Mouse (Mus musculus) testis, adult 2 months (tissue): Measurements from ENCODE around the gene Golt1a. TPM values are rescaled to one million over a fixed set of nuclear protein-coding genes. Genes with fewer than 3 reads are reported as not detected.

ENCODE experiments used
- H3K27ac ChIP-seq: fragments of 200-500 bp; 2 replicates; pipeline ENCODE4 v1.5.1; 2012; ENCODE audit warnings: low read depth, low read length; ENCODE audit not compliant: control insufficient read depth, insufficient read depth
- H3K27me3 ChIP-seq: fragments of 200-500 bp; 2 replicates; pipeline ENCODE4 v1.6.1; 2012; ENCODE audit warnings: mild to moderate bottlenecking, low read length, moderate library complexity; ENCODE audit not compliant: control insufficient read depth, insufficient read depth
- H3K36me3 ChIP-seq: fragments of 200-500 bp; 2 replicates; pipeline ENCODE4 v1.6.1; 2012; ENCODE audit warnings: mild to moderate bottlenecking, low read length; ENCODE audit not compliant: control insufficient read depth, insufficient read depth
- H3K4me1 ChIP-seq: fragments of 200-500 bp; 2 replicates; pipeline ENCODE4 v1.6.1; 2012; ENCODE audit warnings: low read length; ENCODE audit not compliant: control insufficient read depth, insufficient read depth
- H3K4me3 ChIP-seq: fragments of 200-500 bp; 2 replicates; pipeline ENCODE4 v1.5.1; 2012; ENCODE audit warnings: low read depth, mild to moderate bottlenecking, low read length, moderate library complexity, mixed read lengths; ENCODE audit not compliant: control insufficient read depth
- CTCF ChIP-seq: fragments of 200-500 bp; IDR thresholded peaks from 2 replicates; pipeline ENCODE4 v1.5.1; 2012; ENCODE audit warnings: low read depth, mild to moderate bottlenecking, inconsistent platforms, low read length, moderate library complexity; ENCODE audit not compliant: control insufficient read depth, insufficient read depth, insufficient replicate concordance
- POLR2A ChIP-seq: fragments of 200-500 bp; IDR thresholded peaks from 2 replicates; pipeline ENCODE4 v1.6.1; 2012; ENCODE audit warnings: low read depth, mild to moderate bottlenecking, inconsistent platforms, low read length, moderate library complexity; ENCODE audit not compliant: control insufficient read depth
- polyA plus RNA-seq: library from polyadenylated mRNA; depleted of rRNA; stranded (reverse); fragments of >200 nt; gene quantifications from 2 replicates; pipeline ENCODE4 v1.2.3, GENCODE M21; 2012; rRNA removed

Gene Golt1a
- polyA plus RNA-seq, 1 experiment = not detected

DNA sequence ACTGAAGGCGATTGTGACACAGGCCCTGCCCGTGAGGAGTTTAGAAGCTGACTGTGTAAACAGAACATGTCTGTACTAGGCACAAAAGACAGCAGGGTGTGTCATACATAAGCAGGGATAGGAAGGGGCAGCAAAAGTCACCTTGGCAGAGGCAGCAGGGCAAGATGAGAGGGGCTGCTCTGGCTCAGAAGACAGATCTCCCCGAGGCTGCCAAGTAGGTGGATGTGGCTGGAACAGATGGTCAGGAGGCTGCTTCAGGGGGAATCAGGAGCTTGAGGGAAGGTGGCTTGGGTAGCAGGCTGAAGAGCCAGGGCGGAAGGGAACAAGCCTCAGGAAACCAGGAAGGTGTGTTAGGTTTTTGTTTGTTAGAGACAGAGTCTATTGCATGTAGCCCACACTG is 60.8 kb downstream of the Golt1a start:
- Histone ChIP-seq H3K27ac (no peak overlapping the region), H3K36me3 (no peaks in the 10 kb centered on the region), H3K4me1 (peaks cover 8% of the 10 kb centered on the region), H3K27me3 (no peaks in the 10 kb centered on the region), H3K4me3 (no peak overlapping the region)
- TF ChIP-seq CTCF = no peak
- no peak for TF ChIP-seq POLR2A

DNA sequence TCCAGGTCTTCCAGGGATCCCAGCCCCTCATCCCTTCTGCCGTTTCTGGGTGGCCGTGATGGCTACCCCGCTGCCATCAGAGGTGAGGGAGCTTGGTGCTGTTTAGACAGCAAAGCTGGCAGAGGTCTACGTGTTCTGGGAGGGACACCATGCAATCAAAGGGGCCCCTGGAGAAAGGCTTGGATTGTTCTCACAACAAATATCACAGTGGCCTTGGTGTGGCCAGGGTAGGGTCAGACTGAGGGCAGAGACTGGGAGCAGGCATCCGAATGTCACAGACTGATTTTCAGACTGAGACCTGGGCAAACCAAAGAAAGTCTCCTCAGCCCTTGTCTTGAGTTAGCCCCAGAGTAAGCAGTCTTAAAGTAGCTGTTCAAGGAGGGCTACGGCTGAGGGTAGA is 61.8 kb downstream of the Golt1a start:
- no peak overlapping the region for H3K4me3 ChIP-seq
- no peak overlapping the region for H3K27ac ChIP-seq
- no peak for TF ChIP-seq POLR2A
- TF ChIP-seq CTCF = no peak
- H3K4me1 ChIP-seq = peaks cover 9% of the 10 kb centered on the region
- no peaks in the 10 kb centered on the region for H3K36me3 ChIP-seq
- H3K27me3 ChIP-seq = no peaks in the 10 kb centered on the region

DNA sequence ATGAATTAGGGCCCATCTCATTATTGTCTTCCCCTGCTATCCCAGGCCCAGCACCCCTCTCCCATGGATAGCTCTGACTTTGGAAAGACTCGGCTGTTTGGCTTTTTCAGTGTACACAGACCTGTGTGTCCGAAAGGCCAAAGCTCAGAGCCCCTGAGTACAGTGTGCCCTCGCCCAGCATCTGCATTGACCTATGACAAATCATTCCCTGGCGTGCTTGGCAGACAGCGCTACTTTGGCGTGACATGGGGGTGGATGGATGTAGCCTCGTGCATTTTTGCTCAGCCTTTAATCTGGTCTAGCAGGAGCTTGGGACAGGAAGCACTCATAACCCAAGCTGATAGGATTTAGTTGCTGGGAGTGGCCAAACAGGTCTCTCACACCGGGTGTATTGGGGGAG is 62.5 kb downstream of the Golt1a start:
- TF ChIP-seq POLR2A (no peak), CTCF (no peak)
- Histone ChIP-seq H3K4me1 (peaks cover 9% of the 10 kb centered on the region), H3K36me3 (no peaks in the 10 kb centered on the region), H3K4me3 (no peak overlapping the region), H3K27me3 (no peaks in the 10 kb centered on the region), H3K27ac (no peak overlapping the region)

Other genes starting within 250 kb of the Golt1a start
- 11.1 and 11.8 TPM in 2 replicates for gene Ppp1r15b, start 178.7 kb upstream of the Golt1a start, polyA plus RNA-seq
- gene Plekha6, start 145.6 kb upstream of the Golt1a start, polyA plus RNA-seq = 97.1 and 110 TPM in 2 replicates
- gene Kiss1, start 12.1 kb downstream of the Golt1a start, polyA plus RNA-seq = 0.44 TPM in 1 of 2 replicates, not detected in the other
- gene Ren1, start 40.7 kb downstream of the Golt1a start, polyA plus RNA-seq = 0.90 and 2.6 TPM in 2 replicates
- gene Etnk2, start 53.8 kb downstream of the Golt1a start, polyA plus RNA-seq = 32.1 and 33.7 TPM in 2 replicates
- gene Sox13, start 114.6 kb downstream of the Golt1a start, polyA plus RNA-seq = 5.7 and 5.9 TPM in 2 replicates